Mouse (Mus musculus) heart, postnatal 0 days (tissue): Measurements from ENCODE around the gene Adarb1.

Source experiments
- CTCF ChIP-seq: IDR thresholded peaks from 2 replicates; pipeline ENCODE4 v1.5.1; 2016; ENCODE audit warnings: antibody characterized with exemption, control low read depth, low read depth
- EP300 ChIP-seq: IDR thresholded peaks from 2 replicates; pipeline ENCODE4 v1.6.1; 2016; ENCODE audit warnings: antibody characterized with exemption, low read depth

DNA sequence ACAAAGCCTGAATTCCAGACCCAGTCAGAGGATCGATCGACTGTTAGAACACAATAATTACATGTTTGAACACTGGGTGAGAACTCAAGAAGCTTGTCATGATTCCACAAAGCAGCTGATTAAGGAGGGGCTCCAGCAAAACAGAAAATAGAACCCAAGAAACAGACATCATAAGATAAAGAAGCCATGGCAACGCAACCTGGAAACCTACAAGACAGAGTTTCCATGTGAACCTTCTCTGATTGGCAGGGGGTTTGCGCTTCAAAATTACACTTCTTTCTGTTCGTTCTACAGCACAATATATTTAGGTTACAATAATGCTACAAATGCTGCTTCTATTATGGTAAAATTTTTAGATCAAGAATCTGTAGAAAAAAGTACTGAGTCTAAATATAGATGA, 47.9 kb downstream of the Adarb1 start:
- no peak for TF ChIP-seq CTCF
- no peak for TF ChIP-seq EP300
